Mouse (Mus musculus) embryo, embryonic 10.5 days (tissue): ENCODE data around the gene Inhbc.
"Not testable (repeated sequence)": the region's sequence is repeated elsewhere in the genome, so short reads cannot be mapped to it uniquely, and the experiment has no call there.

ENCODE experiments used
- DNase-seq: peaks from one replicate; pipeline ENCODE4 v3.0.0-alpha.2; 2015; ENCODE audit warnings: low spot score

The Inhbc gene

GRCm38 (mm10) chr10:127326017-127326801, 44.0 kb downstream of the Inhbc start:
- peak; percentile 54 for DNase-seq

GRCm38 (mm10) chr10:127325454-127326016, 44.7 kb downstream of the Inhbc start:
- peak; percentile 22 for DNase-seq

DNA sequence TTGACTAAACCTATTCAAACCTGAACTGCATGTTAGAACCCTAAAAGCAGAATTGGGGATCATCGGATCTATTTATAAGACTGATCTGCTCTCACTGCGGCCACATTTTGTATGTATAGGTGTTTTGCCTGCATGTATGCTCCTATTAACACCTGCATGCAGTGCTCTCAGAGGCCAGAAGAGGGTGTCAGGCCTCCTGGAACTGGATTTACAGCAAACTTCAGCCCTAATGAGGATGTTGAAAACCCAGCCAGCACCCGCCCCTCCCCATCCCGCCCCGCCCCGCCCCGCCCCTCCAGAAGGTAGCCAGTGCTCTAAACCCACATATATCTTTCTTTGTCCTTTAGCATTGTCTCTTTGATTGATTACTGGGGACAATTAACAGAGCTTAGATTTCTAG, 45.7 kb downstream of the Inhbc start:
- peak; percentile 78 for DNase-seq

DNA sequence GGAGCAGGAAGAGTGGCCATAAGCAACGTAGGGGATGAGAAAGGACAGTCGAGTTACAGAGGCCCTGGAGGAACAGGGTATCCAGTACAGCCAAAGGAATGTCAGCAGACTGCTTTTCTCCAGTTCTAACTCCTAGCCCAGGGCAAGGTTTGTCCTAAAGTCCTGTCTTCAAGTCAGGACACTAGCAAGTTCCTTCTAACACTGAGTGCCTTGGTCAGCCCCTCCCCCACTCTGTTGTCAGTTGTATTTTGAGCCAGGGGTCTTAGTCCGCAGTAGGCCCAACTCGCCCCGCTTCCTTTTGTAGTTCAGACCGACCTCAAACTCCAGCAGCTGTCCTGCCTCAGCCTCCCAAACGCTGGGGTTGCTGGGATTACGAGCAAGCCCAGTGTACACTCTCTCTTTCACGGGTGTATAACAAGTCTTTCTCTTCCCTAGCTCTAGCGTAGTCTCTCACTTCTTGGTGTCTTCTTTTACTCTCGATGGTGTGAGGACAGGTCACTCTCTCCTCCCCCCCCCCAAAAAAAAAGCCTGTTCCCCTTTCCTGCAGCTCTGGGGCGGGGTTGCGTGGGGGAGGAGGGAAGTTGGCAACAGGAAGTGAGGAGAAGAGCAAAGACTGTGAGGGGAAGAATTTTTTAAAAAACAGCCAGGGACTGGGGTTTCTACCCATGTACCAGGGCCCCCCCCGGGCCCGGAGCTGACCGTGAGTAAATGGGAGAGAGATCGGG, 46.9 kb downstream of the Inhbc start:
- DNase-seq: no peak

GRCm38 (mm10) chr10:127322669-127323068, 47.6 kb downstream of the Inhbc start:
- DNase-seq: no peak

- DNase-seq: no peak
These were observed 48.1 kb downstream of the Inhbc start for GRCm38 (mm10) chr10:127322178-127322577.

GRCm38 (mm10) chr10:127321621-127322020, 48.6 kb downstream of the Inhbc start, which contains the start of gene Arhgap9:
Gene Arhgap9 (plus strand): TSS chr10:127321964.
- DNase-seq: no peak

- DNase-seq: no peak
These were observed 50.3 kb downstream of the Inhbc start for GRCm38 (mm10) chr10:127319969-127320368.

DNA sequence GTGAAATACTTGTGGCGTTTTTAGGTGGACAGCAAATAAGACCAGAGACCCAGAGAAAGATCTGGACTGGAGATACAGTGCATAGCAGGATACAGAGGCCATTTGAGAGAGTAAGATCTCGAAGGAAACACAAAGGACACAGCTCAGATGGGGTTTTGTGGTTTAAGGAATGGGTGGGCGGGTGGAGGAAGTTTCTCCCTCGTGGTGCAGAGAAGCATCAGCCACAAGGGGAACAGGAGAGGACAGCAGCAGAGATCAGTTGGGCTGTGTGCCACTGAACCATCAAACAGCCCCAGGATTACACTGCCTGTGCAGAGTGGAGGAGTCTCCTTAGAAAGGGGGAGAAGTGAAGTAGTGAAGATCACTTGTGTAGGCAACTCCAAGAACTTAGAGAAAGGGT, 52.2 kb downstream of the Inhbc start:
- DNase-seq: no peak

DNA sequence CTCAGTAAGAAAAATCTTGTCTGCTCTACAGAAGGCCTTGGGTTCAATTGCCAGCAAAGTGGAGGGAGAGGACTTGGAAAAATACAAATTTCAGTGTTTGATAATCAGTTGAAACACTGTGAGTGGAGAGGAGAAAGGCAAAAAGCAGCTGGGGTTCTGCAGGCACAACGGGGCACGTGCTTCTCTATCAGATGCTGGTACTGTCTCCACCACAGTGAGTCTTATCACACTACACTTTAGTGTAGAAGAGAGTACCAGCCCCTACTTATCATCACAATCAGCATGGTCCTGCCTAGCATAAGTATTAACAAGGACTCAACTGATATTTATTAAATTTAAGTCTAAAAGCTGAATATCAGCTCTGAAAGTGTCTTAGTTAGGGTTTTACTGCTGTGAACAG, 53.0 kb downstream of the Inhbc start:
- DNase-seq: no peak

GRCm38 (mm10) chr10:127314950-127315349, 55.3 kb downstream of the Inhbc start:
- not testable (repeated sequence) for DNase-seq

GRCm38 (mm10) chr10:127313516-127313915, 56.7 kb downstream of the Inhbc start:
- DNase-seq: not testable (repeated sequence)

DNA sequence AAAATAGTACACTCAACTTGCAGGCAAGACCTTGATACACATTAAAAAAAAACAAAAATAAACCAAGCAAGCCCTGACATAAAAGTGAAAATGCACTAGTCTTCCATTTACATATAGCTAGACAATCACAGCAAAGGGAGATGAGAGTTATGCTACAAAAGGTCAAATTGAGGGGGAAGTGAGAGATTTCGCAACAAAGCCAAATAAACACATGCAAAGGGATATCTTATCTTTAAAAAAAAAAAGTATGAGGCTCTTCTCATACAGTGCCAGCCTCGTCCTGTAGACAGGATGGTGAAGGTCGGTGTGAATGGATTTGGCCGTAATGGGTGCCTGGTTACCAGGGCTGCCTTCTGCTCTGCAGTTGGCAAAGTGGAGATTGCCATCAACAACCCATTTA, 57.4 kb downstream of the Inhbc start:
- DNase-seq: no peak

GRCm38 (mm10) chr10:127312356-127312676, 57.9 kb downstream of the Inhbc start:
- DNase-seq: peak; percentile 97

DNA sequence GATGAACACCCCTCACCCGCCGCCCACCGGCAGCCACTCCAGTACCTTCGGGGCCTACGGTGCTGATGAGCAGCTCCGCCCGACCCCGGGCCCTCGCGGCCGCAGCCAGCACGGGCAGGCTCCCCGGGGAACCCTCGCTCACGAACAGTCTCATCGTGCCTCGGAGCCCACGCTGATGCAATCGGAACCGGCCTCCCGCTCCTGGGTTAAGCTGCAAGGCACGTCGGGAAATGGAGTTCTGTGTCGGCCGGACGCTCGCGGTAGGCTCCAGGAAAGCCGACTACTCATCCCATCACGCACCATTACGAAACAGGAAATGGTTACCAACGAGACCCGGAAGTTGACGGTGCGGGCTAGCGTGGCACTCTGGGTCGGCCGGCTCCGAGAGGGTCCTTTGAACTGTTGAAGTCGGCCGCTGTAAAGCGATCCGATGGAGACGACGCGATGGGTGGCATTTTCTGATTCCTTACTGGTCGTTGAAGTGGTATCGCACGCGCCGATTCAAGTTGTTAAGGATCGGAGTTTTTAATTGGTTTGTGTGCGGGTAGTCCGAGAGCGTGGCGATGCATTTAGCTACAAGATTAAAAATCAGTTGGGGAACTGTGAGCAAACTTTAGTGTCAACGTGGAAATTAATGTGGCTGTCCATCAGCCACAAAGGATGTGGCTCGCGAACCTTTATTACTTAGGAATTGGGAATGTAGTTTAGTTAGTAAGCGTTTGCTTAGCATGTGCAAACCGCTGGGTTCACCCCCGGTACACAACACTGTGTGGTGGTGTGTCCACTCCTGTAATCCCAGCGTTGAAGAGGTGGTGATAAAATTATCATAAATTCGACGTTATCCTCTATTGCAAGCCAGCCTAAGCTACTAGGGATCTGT, 58.5 kb downstream of the Inhbc start, which contains the start of gene Mars:
Gene Mars (minus strand): TSS at position 311 of the 880 bp plus-strand sequence.
- DNase-seq: peak; percentile 98

GRCm38 (mm10) chr10:127310523-127311475, 59.4 kb downstream of the Inhbc start:
- DNase-seq: peak; percentile 78

GRCm38 (mm10) chr10:127309167-127309566, 61.1 kb downstream of the Inhbc start:
- DNase-seq: not testable (repeated sequence)
